Mouse (Mus musculus): ENCODE data around the gene Acat3.

- no peak for TF ChIP-seq POLR2A (IDR thresholded peaks at IDR 0.05; ENCODE audit: control insufficient read depth, low read depth, low read length)
- no peak for TF ChIP-seq CTCF (IDR thresholded peaks at IDR 0.05; ENCODE audit: control insufficient read depth, insufficient read depth, insufficient replicate concordance, low read depth, low read length)
These were observed 16.3 kb upstream of the Acat3 start for GRCm38 (mm10) chr17:12956664-12957063.
